Mouse (Mus musculus) urinary bladder, postnatal 36 days (tissue): ENCODE measurements at regions not wholly inside any gene's neighbourhood (a gene's known extent, or its start where the extent isn't known, plus 50 kb on each side); places are given as distances from the start of the nearest gene placed in this dataset.
A peak's percentile ranks its signal among the peaks of the same experiment; 100 is the strongest.
"Not testable (repeated sequence)": the region's sequence is repeated elsewhere in the genome, so short reads cannot be mapped to it uniquely, and the experiment has no call there.

Experiments used
- DNase-seq, 2 experiments: peaks; one replicate each; pipeline ENCODE4 v3.0.0; 2022; ENCODE audit warnings: low spot score in 2 of 2, mixed read lengths in 1 of 2

GRCm38 (mm10) chr3:31603237-31603636 is 293.1 kb upstream of the Slc7a14 start:
- peak; percentile 52 to 57 for DNase-seq

- not testable (repeated sequence) for DNase-seq
These were observed 286.4 kb upstream of the Slc7a14 start for GRCm38 (mm10) chr3:31596581-31596980.

- peak in 1 of 2 experiments; percentile 1 for DNase-seq
These were observed 275.8 kb upstream of the Slc7a14 start for GRCm38 (mm10) chr3:31585971-31586370.

GRCm38 (mm10) chr3:31573849-31574248 is 263.7 kb upstream of the Slc7a14 start:
- no peak for DNase-seq
